Mouse (Mus musculus): ENCODE data around the gene Zfhx2. TPM values are rescaled to one million over a fixed set of nuclear protein-coding genes. Genes with fewer than 3 reads are reported as not detected.

Gene Zfhx2
- polyA plus RNA-seq, 1 experiment from 2014 or later = 5.0 TPM

- Histone ChIP-seq H3K9me3 (ENCODE audit: control insufficient read depth, low read length) (no peaks in the 10 kb centered on the region), H3K36me3 (ENCODE audit: control insufficient read depth, insufficient read depth, low read length) (no peaks in the 10 kb centered on the region), H3K27ac (ENCODE audit: low read depth) (no peak overlapping the region), H3K4me1 (replicated peaks; ENCODE audit: control insufficient read depth, insufficient read depth, low read length) (peaks cover 32% of the 10 kb centered on the region), H3K4me2 (ENCODE audit: low read length) (peak overlapping the region; percentile 13), H3K27me3 (replicated peaks; ENCODE audit: control insufficient read depth, insufficient read depth, low read length) (peaks cover 33% of the 10 kb centered on the region), H3K4me3 (ENCODE audit: low read depth, low read length) (no peak overlapping the region), H3K9ac (ENCODE audit: low read length) (no peak overlapping the region)
- DNase-seq (ENCODE audit: low spot score) = no peak
- ATAC-seq (replicated peaks; ENCODE audit: low FRiP score, low TSS enrichment, low read depth) = no peak
- 17% methylated on average over 21 of the region's 21 CpGs for WGBS
Observed at GRCm38 (mm10) chr14:55109048-55109873, 17.1 kb upstream of the Zfhx2 start.

DNA sequence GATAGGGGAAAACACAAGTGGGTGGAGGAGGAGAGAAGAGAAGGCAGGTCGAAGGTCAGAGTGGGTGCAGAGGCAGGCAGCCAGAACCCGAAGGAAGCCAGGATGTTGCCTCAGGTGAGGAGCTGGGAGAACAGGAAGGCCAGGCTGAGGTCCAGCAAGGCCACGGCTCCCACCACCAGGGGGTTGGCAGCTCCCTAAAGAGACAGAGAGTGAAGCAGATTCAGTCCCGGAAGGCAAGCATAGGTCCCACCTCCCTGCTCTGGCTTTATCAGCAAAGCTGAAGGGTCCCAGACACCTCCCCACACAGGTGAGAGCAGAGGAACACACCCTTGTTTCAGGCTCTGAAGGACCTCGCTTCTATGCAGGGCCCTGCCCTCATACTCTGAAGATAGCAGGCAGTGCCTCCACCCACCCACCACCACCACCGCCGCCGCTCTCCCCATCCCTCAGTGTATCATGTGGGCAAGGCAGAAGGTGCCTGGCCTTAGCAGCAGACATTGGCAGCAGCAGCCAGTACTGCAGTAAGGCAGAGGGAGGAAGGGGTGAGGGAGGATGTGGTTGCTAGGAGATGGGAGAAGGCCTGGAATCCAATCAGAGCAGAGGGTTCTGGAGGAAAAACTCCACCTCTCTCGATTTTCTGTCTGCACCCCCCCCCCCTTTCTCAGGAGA is 16.2 kb upstream of the Zfhx2 start:
- 32% methylated on average over 9 of the region's 9 CpGs for WGBS
- ATAC-seq (replicated peaks; ENCODE audit: low FRiP score, low TSS enrichment, low read depth) = peak; percentile 22; the same call in 1 of the 2 replicates
- H3K4me2 ChIP-seq (ENCODE audit: low read length) = no peak overlapping the region

DNA sequence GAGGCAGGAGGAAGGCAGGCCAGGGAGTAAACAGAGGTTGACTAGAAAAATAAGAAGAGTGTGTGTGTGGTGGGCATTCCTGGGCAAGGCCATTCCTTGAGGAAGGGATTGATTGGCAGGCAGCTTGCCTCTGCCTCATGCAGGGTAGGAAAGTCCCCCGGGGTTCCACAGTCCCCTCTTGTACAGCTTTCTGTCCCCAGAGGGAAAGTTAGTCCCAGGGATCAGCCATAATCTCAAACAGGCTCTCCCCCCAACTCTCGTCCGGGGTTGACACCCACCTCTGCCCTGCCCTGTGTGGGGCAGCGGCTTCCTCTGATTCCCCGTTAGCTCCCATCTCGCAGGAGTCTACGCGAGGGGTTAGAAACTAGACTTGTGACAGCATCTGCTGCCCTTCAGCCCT is 14.9 kb upstream of the Zfhx2 start:
- Histone ChIP-seq H3K9ac (ENCODE audit: low read length) (no peak overlapping the region), H3K27ac (ENCODE audit: low read depth) (no peak overlapping the region), H3K27me3 (replicated peaks; ENCODE audit: control insufficient read depth, insufficient read depth, low read length) (peaks cover 16% of the 10 kb centered on the region), H3K36me3 (ENCODE audit: control insufficient read depth, insufficient read depth, low read length) (peaks cover 6% of the 10 kb centered on the region; the same call in 1 of the 2 replicates), H3K4me1 (replicated peaks; ENCODE audit: control insufficient read depth, insufficient read depth, low read length) (peaks cover 32% of the 10 kb centered on the region), H3K9me3 (ENCODE audit: control insufficient read depth, low read length) (no peaks in the 10 kb centered on the region), H3K4me2 (ENCODE audit: low read length) (no peak overlapping the region), H3K4me3 (ENCODE audit: low read depth, low read length) (no peak overlapping the region)
- WGBS = 73% methylated on average over 8 of the region's 8 CpGs
- ATAC-seq (replicated peaks; ENCODE audit: low FRiP score, low TSS enrichment, low read depth) = no peak
- DNase-seq (ENCODE audit: low spot score) = no peak

More for the DNA sequence above, 16.2 kb upstream of the Zfhx2 start:
- Histone ChIP-seq H3K9me3 (ENCODE audit: control insufficient read depth, low read length) (no peaks in the 10 kb centered on the region), H3K36me3 (ENCODE audit: control insufficient read depth, insufficient read depth, low read length) (peaks cover 4% of the 10 kb centered on the region; the same call in 1 of the 2 replicates), H3K27me3 (replicated peaks; ENCODE audit: control insufficient read depth, insufficient read depth, low read length) (peaks cover 23% of the 10 kb centered on the region), H3K4me1 (replicated peaks; ENCODE audit: control insufficient read depth, insufficient read depth, low read length) (peaks cover 32% of the 10 kb centered on the region), H3K4me3 (ENCODE audit: low read depth, low read length) (no peak overlapping the region), H3K27ac (ENCODE audit: low read depth) (no peak overlapping the region), H3K9ac (ENCODE audit: low read length) (no peak overlapping the region)
- no peak for DNase-seq (ENCODE audit: low spot score)

- ATAC-seq (replicated peaks; ENCODE audit: low FRiP score, low TSS enrichment, low read depth) (peak; percentile 80), DNase-seq (ENCODE audit: low spot score) (peak; percentile 84)
- peaks cover 6% of the 10 kb centered on the region for H3K36me3 ChIP-seq (ENCODE audit: control insufficient read depth, insufficient read depth, low read length)
- peaks cover 10% of the 10 kb centered on the region; the same call in 1 of the 2 replicates for H3K27me3 ChIP-seq (replicated peaks; ENCODE audit: control insufficient read depth, insufficient read depth, low read length)
- peak within 1 kb of the TSS; percentile 61 for H3K27ac ChIP-seq (ENCODE audit: low read depth)
- WGBS = 1% methylated on average over 39 of the region's 39 CpGs
- peak within 1 kb of the TSS; percentile 99 for H3K4me2 ChIP-seq (ENCODE audit: low read length)
- H3K9ac ChIP-seq (ENCODE audit: low read length) = peak within 1 kb of the TSS; percentile 56
- no peaks in the 10 kb centered on the region for H3K9me3 ChIP-seq (ENCODE audit: control insufficient read depth, low read length)
- H3K4me1 ChIP-seq (replicated peaks; ENCODE audit: control insufficient read depth, insufficient read depth, low read length) = peaks cover 32% of the 10 kb centered on the region
- H3K4me3 ChIP-seq (ENCODE audit: low read depth, low read length) = peak within 1 kb of the TSS; percentile 57
Observed at GRCm38 (mm10) chr14:55105836-55106809, 14.0 kb upstream of the Zfhx2 start, which contains the start of gene Ap1g2. Ap1g2 (minus strand) TSS chr14:55106593.

DNA sequence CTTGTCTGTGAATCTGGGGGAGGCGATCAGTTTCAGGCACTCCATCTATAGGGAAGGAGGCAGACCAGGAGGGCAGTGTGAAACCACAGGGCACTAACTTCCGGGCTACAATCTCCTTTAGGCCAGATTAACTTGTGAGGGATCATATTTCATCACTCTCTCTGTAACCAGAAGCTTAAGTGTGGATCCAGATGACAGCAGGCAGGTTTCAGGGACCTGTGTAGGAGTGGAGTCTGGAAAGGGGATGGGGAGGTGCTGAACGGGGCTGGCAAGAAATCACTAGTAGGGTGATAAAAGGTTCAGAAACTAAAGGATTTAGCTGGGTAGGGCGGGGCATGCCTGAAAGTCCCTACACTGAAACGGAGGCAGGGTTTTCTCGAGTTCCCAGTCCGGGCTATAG is 13.3 kb upstream of the Zfhx2 start:
- H3K9ac ChIP-seq (ENCODE audit: low read length) = peak overlapping the region; percentile 56; the same call in 1 of the 2 replicates
- WGBS = 5% methylated on average over 7 of the region's 7 CpGs
- H3K27me3 ChIP-seq (replicated peaks; ENCODE audit: control insufficient read depth, insufficient read depth, low read length) = peaks cover 8% of the 10 kb centered on the region; the same call in 1 of the 2 replicates
- H3K4me2 ChIP-seq (ENCODE audit: low read length) = peak overlapping the region; percentile 99
- H3K4me1 ChIP-seq (replicated peaks; ENCODE audit: control insufficient read depth, insufficient read depth, low read length) = peaks cover 32% of the 10 kb centered on the region
- peak; percentile 59 for DNase-seq (ENCODE audit: low spot score)
- H3K36me3 ChIP-seq (ENCODE audit: control insufficient read depth, insufficient read depth, low read length) = peaks cover 9% of the 10 kb centered on the region
- ATAC-seq (replicated peaks; ENCODE audit: low FRiP score, low TSS enrichment, low read depth) = no peak
- H3K27ac ChIP-seq (ENCODE audit: low read depth) = 0 out of 2 replicates have a peak overlapping the region, but pooled peaks have one; percentile 61
- no peaks in the 10 kb centered on the region for H3K9me3 ChIP-seq (ENCODE audit: control insufficient read depth, low read length)
- H3K4me3 ChIP-seq (ENCODE audit: low read depth, low read length) = peak overlapping the region; percentile 57

- Histone ChIP-seq H3K4me1 (replicated peaks; ENCODE audit: control insufficient read depth, insufficient read depth, low read length) (peaks cover 30% of the 10 kb centered on the region), H3K4me3 (ENCODE audit: low read depth, low read length) (no peak overlapping the region), H3K4me2 (ENCODE audit: low read length) (no peak overlapping the region), H3K9ac (ENCODE audit: low read length) (no peak overlapping the region), H3K27ac (ENCODE audit: low read depth) (no peak overlapping the region), H3K9me3 (ENCODE audit: control insufficient read depth, low read length) (no peaks in the 10 kb centered on the region), H3K27me3 (replicated peaks; ENCODE audit: control insufficient read depth, insufficient read depth, low read length) (peaks cover 4% of the 10 kb centered on the region; the same call in 1 of the 2 replicates), H3K36me3 (ENCODE audit: control insufficient read depth, insufficient read depth, low read length) (peaks cover 9% of the 10 kb centered on the region)
- DNase-seq (ENCODE audit: low spot score) (no peak), ATAC-seq (replicated peaks; ENCODE audit: low FRiP score, low TSS enrichment, low read depth) (no peak)
- 84% methylated on average over 18 of the region's 18 CpGs for WGBS
Observed at GRCm38 (mm10) chr14:55104365-55104764, 12.2 kb upstream of the Zfhx2 start.

- peaks cover 27% of the 10 kb centered on the region for H3K36me3 ChIP-seq (ENCODE audit: control insufficient read depth, insufficient read depth, low read length)
- WGBS = 83% methylated on average over 15 of the region's 15 CpGs
- peaks cover 9% of the 10 kb centered on the region for H3K4me1 ChIP-seq (replicated peaks; ENCODE audit: control insufficient read depth, insufficient read depth, low read length)
- H3K9ac ChIP-seq (ENCODE audit: low read length) = no peak overlapping the region
- no peaks in the 10 kb centered on the region for H3K9me3 ChIP-seq (ENCODE audit: control insufficient read depth, low read length)
- DNase-seq (ENCODE audit: low spot score) (no peak), ATAC-seq (replicated peaks; ENCODE audit: low FRiP score, low TSS enrichment, low read depth) (no peak)
- H3K27me3 ChIP-seq (replicated peaks; ENCODE audit: control insufficient read depth, insufficient read depth, low read length) = no peaks in the 10 kb centered on the region
- no peak overlapping the region for H3K27ac ChIP-seq (ENCODE audit: low read depth)
- no peak overlapping the region for H3K4me3 ChIP-seq (ENCODE audit: low read depth, low read length)
- H3K4me2 ChIP-seq (ENCODE audit: low read length) = no peak overlapping the region
Observed at GRCm38 (mm10) chr14:55102253-55102785, 10.2 kb upstream of the Zfhx2 start.

DNA sequence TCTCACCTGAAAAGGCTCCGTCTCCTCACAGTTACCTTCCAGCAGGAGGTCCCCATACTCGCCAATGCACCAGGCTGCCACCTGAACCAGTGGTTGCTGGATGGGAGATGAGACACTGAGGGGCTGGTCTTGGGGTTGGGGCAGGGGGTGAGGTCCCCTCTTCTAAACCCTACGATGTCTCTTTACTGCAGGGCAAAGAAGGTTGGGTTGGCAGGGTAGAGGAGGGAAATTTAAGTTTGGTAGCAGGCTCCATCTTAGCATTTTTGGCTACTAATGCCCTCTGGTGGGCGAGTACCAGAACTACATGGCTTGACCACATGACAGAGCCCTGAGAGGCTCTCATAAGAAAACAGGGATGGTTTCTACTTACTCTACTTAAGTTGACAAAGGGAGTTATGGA is 9.5 kb upstream of the Zfhx2 start:
- Histone ChIP-seq H3K4me2 (ENCODE audit: low read length) (no peak overlapping the region), H3K36me3 (ENCODE audit: control insufficient read depth, insufficient read depth, low read length) (peaks cover 29% of the 10 kb centered on the region), H3K9me3 (ENCODE audit: control insufficient read depth, low read length) (no peaks in the 10 kb centered on the region), H3K27me3 (replicated peaks; ENCODE audit: control insufficient read depth, insufficient read depth, low read length) (no peaks in the 10 kb centered on the region), H3K4me1 (replicated peaks; ENCODE audit: control insufficient read depth, insufficient read depth, low read length) (peaks cover 9% of the 10 kb centered on the region; the same call in 1 of the 2 replicates), H3K4me3 (ENCODE audit: low read depth, low read length) (no peak overlapping the region), H3K9ac (ENCODE audit: low read length) (no peak overlapping the region), H3K27ac (ENCODE audit: low read depth) (no peak overlapping the region)
- ATAC-seq (replicated peaks; ENCODE audit: low FRiP score, low TSS enrichment, low read depth) (no peak), DNase-seq (ENCODE audit: low spot score) (no peak)
- WGBS = 53% methylated on average over 4 of the region's 4 CpGs
